Mouse (Mus musculus) liver, postnatal 0 days (tissue): Measurements from ENCODE around the gene Gm20604. TPM values are rescaled to one million over a fixed set of nuclear protein-coding genes. Genes with fewer than 3 reads are reported as not detected.

Source experiments
- ATAC-seq: fragments of 200-750 bp; cut with Nextera tagmentation; 2 replicates; pipeline ENCODE4 v1.8.0; 2017; ENCODE audit warnings: mild to moderate bottlenecking, moderate library complexity
- DNase-seq: peaks from one replicate; pipeline ENCODE4 v3.0.0-alpha.2; 2016
- H3K27ac ChIP-seq: fragments of 300-500 bp; sonication (generic); 2 replicates; pipeline ENCODE4 v1.5.1; 2014; ENCODE audit warnings: antibody characterized with exemption, moderate library complexity, mild to moderate bottlenecking, low read depth
- H3K27me3 ChIP-seq: fragments of 300-500 bp; sonication (generic); 2 replicates; pipeline ENCODE4 v1.6.1; 2014; ENCODE audit warnings: low read length, control low read depth, mixed read lengths; ENCODE audit not compliant: insufficient read depth
- H3K36me3 ChIP-seq: fragments of 300-500 bp; sonication (generic); replicated peaks from 2 replicates; pipeline ENCODE4 v1.6.1; 2014; ENCODE audit warnings: mild to moderate bottlenecking, control low read depth, low read length, moderate library complexity, mixed read lengths; ENCODE audit not compliant: insufficient read depth
- H3K4me1 ChIP-seq: fragments of 300-500 bp; sonication (generic); 2 replicates; pipeline ENCODE4 v1.6.1; 2014; ENCODE audit warnings: antibody characterized with exemption, mild to moderate bottlenecking, control low read depth; ENCODE audit not compliant: insufficient read depth
- H3K4me2 ChIP-seq: fragments of 300-500 bp; sonication (generic); 2 replicates; pipeline ENCODE4 v1.6.1; 2014; ENCODE audit warnings: low read depth, mild to moderate bottlenecking, low read length, moderate library complexity, mixed read lengths
- H3K4me3 ChIP-seq: fragments of 300-500 bp; sonication (generic); 2 replicates; pipeline ENCODE4 v1.5.1; 2014; ENCODE audit warnings: low read depth, low read length
- H3K9ac ChIP-seq: fragments of 300-500 bp; sonication (generic); replicated peaks from 2 replicates; pipeline ENCODE4 v1.6.1; 2014; ENCODE audit warnings: mild to moderate bottlenecking, moderate library complexity
- H3K9me3 ChIP-seq: fragments of 300-500 bp; sonication (generic); 2 replicates; pipeline ENCODE4 v1.6.1; 2016; ENCODE audit warnings: mild to moderate bottlenecking, control low read depth, low read length, mixed read lengths
- CTCF ChIP-seq: sonication (generic); IDR thresholded peaks from 2 replicates; pipeline ENCODE4 v1.5.1; 2016; ENCODE audit warnings: antibody characterized with exemption, low read depth
- EP300 ChIP-seq: IDR thresholded peaks from 2 replicates; pipeline ENCODE4 v1.6.1; 2016; ENCODE audit warnings: antibody characterized with exemption, low read depth, mild to moderate bottlenecking
- WGBS: fragments of 180-500 bp; shearing (Covaris S2); extraction: QIAGEN DNeasy Blood & Tissue Kit; methylation state at CpG from one replicate; pipeline ENCODE4 v1.1.7; 2014; ENCODE audit not compliant: insufficient replicate concordance; 5-methylcytosine and 5-hydroxymethylcytosine counted together
- polyA plus RNA-seq: library from polyadenylated mRNA; unstranded; fragments of >200 nt; fragmentation: Nextera tagmentation; extraction: Ambion mirVana; gene quantifications from 2 replicates; pipeline ENCODE4 v1.2.1, GENCODE M21; 2015

Gene Gm20604
- polyA plus RNA-seq, 1 experiment from 2014 or later, result 5.2 TPM

DNA sequence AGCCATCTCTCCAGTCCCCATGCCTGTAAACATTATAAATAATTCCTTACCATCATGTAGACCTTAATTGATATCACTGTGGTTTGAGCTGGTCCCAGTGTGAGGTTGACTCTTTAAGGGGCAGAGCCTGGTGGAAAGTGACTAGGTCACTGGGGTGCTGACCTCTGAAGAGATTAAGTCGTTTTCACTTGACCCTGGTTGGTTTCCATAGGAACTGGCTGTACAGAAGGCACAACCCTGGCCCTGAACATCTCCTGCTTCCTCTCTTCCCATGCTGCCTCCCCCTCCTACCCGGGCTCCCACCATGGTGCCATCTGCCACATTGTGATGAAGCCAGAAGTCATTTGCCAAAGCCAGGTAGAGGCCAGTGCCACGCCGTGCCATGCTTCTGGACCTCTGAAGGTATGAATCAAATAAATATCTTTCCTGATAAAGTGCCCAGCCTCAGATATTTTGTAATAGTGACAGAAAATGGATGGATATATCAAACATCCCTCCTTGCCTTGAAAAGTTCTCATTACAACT is 47.6 kb downstream of the Gm20604 start:
- Histone ChIP-seq H3K36me3 (no peaks in the 10 kb centered on the region), H3K9ac (no peak overlapping the region), H3K4me3 (no peak overlapping the region), H3K27ac (no peak overlapping the region), H3K27me3 (no peaks in the 10 kb centered on the region), H3K9me3 (no peaks in the 10 kb centered on the region), H3K4me1 (peaks cover 9% of the 10 kb centered on the region; the same call in 1 of the 2 replicates), H3K4me2 (no peak overlapping the region)
- ATAC-seq (no peak), DNase-seq (no peak)
- TF ChIP-seq CTCF, result no peak
- TF ChIP-seq EP300, result no peak
- WGBS, result 63% methylated on average over 4 of the region's 4 CpGs

DNA sequence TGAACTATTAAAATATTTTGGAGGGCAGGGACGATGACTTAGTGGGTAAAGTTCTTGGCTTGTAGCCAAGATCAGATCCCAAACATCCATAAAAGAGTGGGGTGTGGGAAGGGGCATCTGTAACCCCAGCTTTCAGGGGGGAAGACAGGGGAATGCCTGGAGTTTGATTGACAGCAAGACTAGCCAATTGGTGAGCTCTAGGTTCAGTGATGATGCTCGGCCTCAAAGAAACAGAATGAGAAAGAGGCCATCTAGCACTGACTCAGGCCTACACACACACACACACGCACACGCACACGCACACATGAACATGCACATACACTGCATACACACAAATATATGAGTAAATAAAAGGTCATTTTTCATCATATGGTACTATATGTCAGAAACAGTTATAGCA is 48.6 kb downstream of the Gm20604 start:
- ATAC-seq (no peak), DNase-seq (no peak)
- Histone ChIP-seq H3K27me3 (no peaks in the 10 kb centered on the region), H3K9ac (no peak overlapping the region), H3K4me1 (peaks cover 18% of the 10 kb centered on the region), H3K4me3 (no peak overlapping the region), H3K27ac (no peak overlapping the region), H3K4me2 (no peak overlapping the region), H3K36me3 (no peaks in the 10 kb centered on the region), H3K9me3 (no peaks in the 10 kb centered on the region)
- WGBS, result 79% methylated on average over 5 of the region's 5 CpGs
- TF ChIP-seq EP300 (no peak), CTCF (no peak)

DNA sequence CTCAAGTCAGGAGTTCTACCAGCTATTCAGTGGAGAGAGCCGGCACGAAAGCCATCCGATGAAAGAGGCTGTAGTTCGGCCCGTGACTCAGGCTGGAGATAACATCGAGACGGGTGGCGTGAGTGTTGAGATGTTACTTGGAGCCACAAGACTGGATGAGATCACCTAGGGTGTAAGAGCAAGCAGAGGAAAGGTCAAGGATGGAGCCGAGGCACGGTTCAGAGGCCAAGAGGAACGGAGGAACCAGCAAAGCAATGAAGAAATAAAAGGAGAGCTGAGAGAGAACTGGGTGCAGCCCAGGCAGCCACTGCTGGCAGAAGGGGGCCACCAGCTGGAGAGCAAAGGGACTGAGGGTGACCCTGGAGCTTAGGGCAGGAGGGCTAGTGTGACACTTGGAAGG is 50.3 kb downstream of the Gm20604 start:
- no peaks in the 10 kb centered on the region for H3K36me3 ChIP-seq
- no peak overlapping the region for H3K4me2 ChIP-seq
- H3K9me3 ChIP-seq, result no peaks in the 10 kb centered on the region
- no peak overlapping the region for H3K4me3 ChIP-seq
- no peak for ATAC-seq
- no peaks in the 10 kb centered on the region for H3K27me3 ChIP-seq
- no peak overlapping the region for H3K9ac ChIP-seq
- 74% methylated on average over 11 of the region's 11 CpGs for WGBS
- no peak for DNase-seq
- H3K4me1 ChIP-seq, result peaks cover 24% of the 10 kb centered on the region
- TF ChIP-seq EP300 (no peak), CTCF (peak; percentile 39)
- no peak overlapping the region for H3K27ac ChIP-seq

DNA sequence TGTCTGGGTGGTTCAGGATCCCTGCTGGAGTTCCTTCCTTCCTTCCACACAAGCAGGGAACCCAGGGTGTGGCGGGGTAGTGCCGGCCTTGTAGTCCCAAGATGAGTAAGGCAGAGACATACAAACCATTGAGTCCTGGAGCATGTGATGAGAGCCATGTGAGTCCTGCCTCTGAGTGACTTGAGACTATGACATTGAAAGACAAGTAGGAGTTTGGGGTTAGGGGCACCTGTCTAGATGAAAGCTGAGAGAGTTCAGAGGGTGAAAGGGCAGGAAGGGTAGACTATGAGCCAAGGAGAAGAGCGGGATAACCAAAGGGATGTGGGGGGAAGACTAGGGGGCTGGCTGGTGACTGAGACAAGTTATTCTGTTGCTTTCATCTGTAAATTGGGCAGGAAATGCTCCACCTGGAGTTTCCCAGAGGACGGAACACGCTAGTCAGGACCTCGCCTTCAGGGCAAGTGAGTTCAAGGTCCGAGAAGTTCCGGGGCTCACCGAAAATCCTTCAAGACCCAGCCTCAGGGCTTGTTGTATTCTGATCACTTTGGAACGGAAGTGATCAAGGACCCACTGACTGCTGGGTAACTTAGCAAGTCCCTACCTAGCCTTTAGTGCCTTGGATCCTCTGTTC is 51.5 kb downstream of the Gm20604 start:
- Histone ChIP-seq H3K27ac (no peak overlapping the region), H3K9ac (no peak overlapping the region), H3K4me1 (peaks cover 31% of the 10 kb centered on the region), H3K27me3 (no peaks in the 10 kb centered on the region), H3K4me3 (no peak overlapping the region), H3K4me2 (no peak overlapping the region), H3K36me3 (no peaks in the 10 kb centered on the region), H3K9me3 (no peaks in the 10 kb centered on the region)
- DNase-seq (no peak), ATAC-seq (no peak)
- no peak for TF ChIP-seq CTCF
- no peak for TF ChIP-seq EP300
- 83% methylated on average over 10 of the region's 10 CpGs for WGBS

DNA sequence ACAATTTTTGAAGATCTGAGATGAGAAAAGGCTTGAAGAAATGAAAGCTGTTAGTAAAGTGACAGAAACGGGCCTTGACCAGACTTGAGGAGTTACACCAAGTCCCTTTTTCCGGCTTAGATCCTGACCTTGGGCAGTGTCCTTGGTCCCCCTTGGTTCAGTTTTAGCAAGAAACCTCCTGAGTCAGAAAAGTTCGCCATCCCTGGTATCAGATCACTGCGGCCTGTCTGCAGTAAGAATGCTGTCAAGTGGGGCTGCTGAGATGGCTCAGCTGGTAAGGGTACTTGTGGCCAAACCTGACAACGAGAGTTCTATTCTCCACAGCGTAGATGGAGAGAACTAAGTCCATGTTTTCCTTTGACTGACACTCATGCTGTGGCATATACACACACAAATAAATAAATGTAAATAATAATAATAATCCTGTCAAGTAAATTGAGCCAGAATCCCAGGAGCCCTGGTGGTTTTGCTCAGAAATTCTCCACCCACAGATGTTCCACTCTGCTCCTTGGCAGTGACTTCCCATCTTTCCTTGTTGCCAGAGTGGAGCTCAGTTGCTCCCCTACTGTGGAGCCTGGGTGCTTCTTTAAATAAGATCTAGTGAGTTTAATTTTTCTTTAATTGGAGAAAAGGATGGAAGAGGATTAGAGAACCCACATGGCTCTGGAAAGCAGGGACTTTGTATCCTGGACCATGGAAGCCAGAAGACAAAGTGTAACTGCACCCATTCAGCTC is 52.4 kb downstream of the Gm20604 start:
- no peak overlapping the region; the same call in 1 of the 2 replicates for H3K9ac ChIP-seq
- no peaks in the 10 kb centered on the region for H3K36me3 ChIP-seq
- peak overlapping the region; percentile 85; the same call in 1 of the 2 replicates for H3K4me3 ChIP-seq
- TF ChIP-seq CTCF (no peak), EP300 (no peak)
- H3K4me1 ChIP-seq, result peaks cover 40% of the 10 kb centered on the region
- ATAC-seq (no peak), DNase-seq (no peak)
- no peaks in the 10 kb centered on the region for H3K27me3 ChIP-seq
- H3K27ac ChIP-seq, result no peak overlapping the region
- WGBS, result 78% methylated on average over 6 of the region's 6 CpGs
- H3K9me3 ChIP-seq, result no peaks in the 10 kb centered on the region
- H3K4me2 ChIP-seq, result peak overlapping the region; percentile 99

- 4% methylated on average over 26 of the region's 45 CpGs for WGBS
- H3K4me1 ChIP-seq, result peaks cover 41% of the 10 kb centered on the region
- TF ChIP-seq EP300 (no peak), CTCF (peak; percentile 92)
Observed at GRCm38 (mm10) chr12:102705216-102705871, 53.1 kb downstream of the Gm20604 start.

More at GRCm38 (mm10) chr12:102705216-102705871, 53.1 kb downstream of the Gm20604 start:
- ATAC-seq (peak; percentile 83), DNase-seq (peak; percentile 90)
- H3K36me3 ChIP-seq, result no peaks in the 10 kb centered on the region
- H3K4me2 ChIP-seq, result peak overlapping the region; percentile 99
- peak overlapping the region; percentile 98 for H3K27ac ChIP-seq
- no peaks in the 10 kb centered on the region for H3K9me3 ChIP-seq
- H3K4me3 ChIP-seq, result peak overlapping the region; percentile 85
- no peaks in the 10 kb centered on the region for H3K27me3 ChIP-seq
- H3K9ac ChIP-seq, result peak overlapping the region; percentile 90
